Mouse (Mus musculus): ENCODE measurements around the gene Nmur1. TPM values are rescaled to one million over a fixed set of nuclear protein-coding genes. Genes with fewer than 3 reads are reported as not detected.

The Nmur1 gene
- polyA plus RNA-seq, 1 experiment: 0.11 TPM

DNA sequence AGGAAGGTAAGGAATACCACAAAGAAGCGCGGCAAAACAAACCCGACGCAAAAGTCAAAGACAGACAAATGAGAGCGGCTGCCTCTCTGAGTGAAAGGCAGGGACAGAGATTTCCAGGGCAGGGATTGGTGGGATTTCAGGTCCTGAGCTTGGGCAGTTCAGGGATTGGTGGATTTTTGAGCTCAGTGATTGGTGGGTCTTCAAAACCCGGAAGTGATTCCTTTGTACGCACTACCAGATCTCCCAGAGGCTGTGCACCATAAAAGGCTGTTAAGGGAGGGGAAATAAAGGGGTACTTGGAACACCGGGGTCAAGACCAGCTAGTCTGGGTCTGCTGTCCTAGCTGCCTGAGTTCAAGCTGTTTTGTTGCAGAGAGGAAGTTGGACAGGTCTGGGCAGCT, 41.4 kb upstream of the Nmur1 start:
- no peak for TF ChIP-seq POLR2A (IDR thresholded peaks at IDR 0.05; ENCODE audit: low read depth, low read length)
- no peak for TF ChIP-seq CTCF (IDR thresholded peaks at IDR 0.05; ENCODE audit: extremely low read depth, insufficient read depth, insufficient read length, insufficient replicate concordance)

DNA sequence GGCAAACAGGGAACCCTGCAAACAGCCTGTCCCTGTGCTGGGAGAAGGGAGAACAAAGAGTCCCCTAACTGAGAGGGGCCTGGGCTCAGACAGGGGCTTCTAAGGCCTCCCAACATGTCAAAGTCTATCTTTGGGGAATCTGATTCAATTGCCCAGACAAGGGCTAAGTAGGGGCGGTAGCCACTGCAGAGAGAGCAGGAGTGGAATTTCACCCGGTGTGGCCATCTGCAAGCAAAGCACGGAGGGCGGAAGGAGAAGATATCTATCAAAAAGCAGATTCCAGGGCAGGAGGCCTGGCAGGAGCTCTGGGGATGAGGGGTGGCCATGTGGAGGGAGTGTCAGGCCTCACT, 38.8 kb upstream of the Nmur1 start:
- Histone ChIP-seq H3K36me3 (ENCODE audit: control insufficient read depth, insufficient read depth, low read length) (no peaks in the 10 kb centered on the region), H3K27ac (ENCODE audit: insufficient read depth, low read length) (peak overlapping the region; percentile 20; the same call in 1 of the 2 replicates), H3K4me3 (ENCODE audit: extremely low read depth, insufficient read depth, insufficient read length) (no peak overlapping the region), H3K27me3 (ENCODE audit: control insufficient read depth, insufficient read depth, low read length) (no peaks in the 10 kb centered on the region), H3K4me1 (ENCODE audit: control insufficient read depth, insufficient read depth, insufficient read length) (no peaks in the 10 kb centered on the region)
- WGBS: 94% methylated on average over 4 of the region's 4 CpGs
- no peak for DNase-seq (ENCODE audit: low read depth in 1 of 2, low spot score in 2 of 2)
- TF ChIP-seq POLR2A (IDR thresholded peaks at IDR 0.05; ENCODE audit: low read depth, low read length) (no peak), CTCF (IDR thresholded peaks at IDR 0.05; ENCODE audit: extremely low read depth, insufficient read depth, insufficient read length, insufficient replicate concordance) (no peak)

More for the DNA sequence above, 41.4 kb upstream of the Nmur1 start:
- WGBS: 92% methylated on average over 8 of the region's 8 CpGs
- Histone ChIP-seq H3K4me3 (ENCODE audit: extremely low read depth, insufficient read depth, insufficient read length) (no peak overlapping the region), H3K4me1 (ENCODE audit: control insufficient read depth, insufficient read depth, insufficient read length) (peaks cover 5% of the 10 kb centered on the region), H3K27me3 (ENCODE audit: control insufficient read depth, insufficient read depth, low read length) (no peaks in the 10 kb centered on the region), H3K27ac (ENCODE audit: insufficient read depth, low read length) (no peak overlapping the region), H3K36me3 (ENCODE audit: control insufficient read depth, insufficient read depth, low read length) (no peaks in the 10 kb centered on the region)
- no peak for DNase-seq (ENCODE audit: low read depth in 1 of 2, low spot score in 2 of 2)

DNA sequence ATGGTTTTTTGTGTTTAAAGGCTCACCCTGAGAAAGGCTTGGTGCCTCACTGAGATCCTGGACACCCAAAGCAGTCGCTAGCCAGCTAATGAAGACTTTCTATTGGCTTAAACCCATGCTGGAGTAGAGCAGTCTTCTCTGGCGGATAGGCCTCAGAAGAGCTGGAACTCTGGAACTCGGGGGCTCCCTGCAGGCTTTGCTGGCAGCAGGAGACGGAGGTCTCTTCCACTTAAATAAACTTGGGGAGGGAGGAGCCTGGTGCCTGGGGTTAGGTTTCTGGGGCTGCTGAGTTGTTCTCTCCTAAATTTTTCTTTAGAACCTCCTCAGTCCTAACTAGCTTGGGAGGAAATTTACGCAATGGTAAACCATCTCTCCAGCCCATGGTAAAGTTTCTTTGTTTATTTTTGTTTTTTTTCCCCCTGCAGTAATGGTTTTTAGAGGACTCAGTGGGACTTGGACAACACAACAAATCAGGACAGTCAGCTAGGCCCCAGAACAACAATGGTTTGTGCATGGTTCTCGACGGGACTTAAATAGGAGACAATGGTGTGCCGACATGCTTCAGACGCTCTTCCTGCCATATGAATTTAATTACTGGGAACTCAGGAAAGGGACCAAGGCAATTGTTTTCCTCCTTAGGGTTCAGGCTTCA, 38.3 kb upstream of the Nmur1 start:
- DNase-seq (ENCODE audit: low read depth in 1 of 2, low spot score in 2 of 2): no peak
- Histone ChIP-seq H3K36me3 (ENCODE audit: control insufficient read depth, insufficient read depth, low read length) (no peaks in the 10 kb centered on the region), H3K4me3 (ENCODE audit: extremely low read depth, insufficient read depth, insufficient read length) (no peak overlapping the region), H3K27me3 (ENCODE audit: control insufficient read depth, insufficient read depth, low read length) (no peaks in the 10 kb centered on the region), H3K27ac (ENCODE audit: insufficient read depth, low read length) (no peak overlapping the region), H3K4me1 (ENCODE audit: control insufficient read depth, insufficient read depth, insufficient read length) (no peaks in the 10 kb centered on the region)
- TF ChIP-seq POLR2A (IDR thresholded peaks at IDR 0.05; ENCODE audit: low read depth, low read length) (no peak), CTCF (IDR thresholded peaks at IDR 0.05; ENCODE audit: extremely low read depth, insufficient read depth, insufficient read length, insufficient replicate concordance) (no peak)
- WGBS: 91% methylated on average over 9 of the region's 9 CpGs

DNA sequence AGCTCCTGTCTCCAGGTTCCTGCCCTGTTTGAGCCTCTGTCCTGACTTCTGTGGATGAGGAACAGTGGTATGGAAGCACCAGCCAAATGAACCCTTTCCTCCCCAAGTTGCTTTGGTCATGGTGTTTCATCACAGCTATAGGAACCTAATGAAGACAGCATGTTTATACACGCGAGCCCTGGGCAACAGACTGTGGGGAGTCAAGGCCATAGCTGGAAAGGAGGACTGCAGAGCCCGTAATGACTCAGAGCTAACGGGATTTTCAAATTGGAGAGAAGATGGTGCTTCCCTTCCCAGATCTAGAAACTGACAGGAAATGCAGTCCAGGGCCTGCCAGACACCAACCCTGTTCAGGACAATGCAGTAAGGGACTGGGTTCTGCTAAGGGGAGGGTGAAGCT, 33.3 kb upstream of the Nmur1 start:
- Histone ChIP-seq H3K27ac (ENCODE audit: insufficient read depth, low read length) (no peak overlapping the region), H3K36me3 (ENCODE audit: control insufficient read depth, insufficient read depth, low read length) (no peaks in the 10 kb centered on the region), H3K4me1 (ENCODE audit: control insufficient read depth, insufficient read depth, insufficient read length) (no peaks in the 10 kb centered on the region), H3K27me3 (ENCODE audit: control insufficient read depth, insufficient read depth, low read length) (no peaks in the 10 kb centered on the region), H3K4me3 (ENCODE audit: extremely low read depth, insufficient read depth, insufficient read length) (no peak overlapping the region)
- no peak for DNase-seq (ENCODE audit: low read depth in 1 of 2, low spot score in 2 of 2)
- WGBS: 86% methylated on average over 4 of the region's 4 CpGs
- no peak for TF ChIP-seq POLR2A (IDR thresholded peaks at IDR 0.05; ENCODE audit: low read depth, low read length)
- TF ChIP-seq CTCF (IDR thresholded peaks at IDR 0.05; ENCODE audit: extremely low read depth, insufficient read depth, insufficient read length, insufficient replicate concordance): no peak

DNA sequence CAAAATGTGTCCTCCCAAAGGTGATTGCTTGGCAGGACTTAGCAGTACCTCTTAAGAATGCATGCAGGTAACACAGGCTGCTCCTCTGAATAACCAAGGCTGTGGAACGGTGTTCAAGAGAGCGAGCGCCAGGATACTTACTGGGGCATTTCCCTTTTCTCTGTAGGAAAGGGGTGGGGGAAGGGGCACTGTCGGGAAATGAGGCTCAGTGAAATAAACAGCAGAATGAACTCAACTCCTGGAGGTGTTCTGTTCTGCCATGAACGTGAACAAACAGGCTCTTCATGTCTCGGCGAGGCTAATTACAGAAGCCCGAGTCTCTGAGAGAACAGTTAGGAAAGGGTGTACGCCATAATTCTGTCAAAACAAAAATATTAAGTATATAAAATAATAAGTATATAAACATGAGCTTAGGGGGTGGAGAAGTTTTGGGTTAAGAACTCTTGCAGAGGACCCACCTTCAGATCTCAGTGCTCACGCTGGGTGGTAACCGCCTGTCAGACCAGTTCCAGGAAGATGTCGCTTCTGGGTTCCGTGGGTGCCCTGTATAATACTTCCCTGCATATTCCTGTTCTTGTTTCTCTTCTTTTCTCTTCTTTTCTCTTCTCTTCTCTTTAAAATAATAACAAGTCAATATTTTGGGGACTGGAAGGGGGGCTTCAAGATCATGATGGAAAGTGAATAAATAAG, 31.0 kb upstream of the Nmur1 start:
- TF ChIP-seq CTCF (IDR thresholded peaks at IDR 0.05; ENCODE audit: extremely low read depth, insufficient read depth, insufficient read length, insufficient replicate concordance) (no peak), POLR2A (IDR thresholded peaks at IDR 0.05; ENCODE audit: low read depth, low read length) (no peak)
- 48% methylated on average over 13 of the region's 13 CpGs for WGBS
- Histone ChIP-seq H3K27ac (ENCODE audit: insufficient read depth, low read length) (no peak overlapping the region), H3K27me3 (ENCODE audit: control insufficient read depth, insufficient read depth, low read length) (no peaks in the 10 kb centered on the region), H3K36me3 (ENCODE audit: control insufficient read depth, insufficient read depth, low read length) (no peaks in the 10 kb centered on the region), H3K4me3 (ENCODE audit: extremely low read depth, insufficient read depth, insufficient read length) (no peak overlapping the region), H3K4me1 (ENCODE audit: control insufficient read depth, insufficient read depth, insufficient read length) (peaks cover 4% of the 10 kb centered on the region; the same call in 1 of the 2 replicates)
- no peak for DNase-seq (ENCODE audit: low read depth in 1 of 2, low spot score in 2 of 2)

DNA sequence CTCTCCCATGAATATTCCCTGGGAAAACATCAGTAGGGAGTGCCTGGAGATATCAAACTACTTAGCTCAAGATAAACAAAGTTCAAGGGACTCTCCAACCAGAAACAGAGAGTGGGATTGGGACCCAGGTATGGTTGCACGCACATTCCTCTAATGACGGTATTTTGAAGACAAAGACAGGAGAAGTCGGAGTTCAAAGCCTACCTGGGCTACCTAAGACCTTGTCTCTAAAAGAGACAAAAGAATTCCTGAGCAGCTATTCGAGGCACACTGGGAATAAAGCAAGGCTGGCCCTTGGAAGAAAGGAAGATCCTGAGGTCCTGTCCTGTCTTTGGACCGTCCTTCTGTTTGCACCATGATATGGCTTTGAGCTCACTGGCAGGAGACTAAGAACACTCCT, 26.7 kb upstream of the Nmur1 start:
- no peak for TF ChIP-seq CTCF (IDR thresholded peaks at IDR 0.05; ENCODE audit: extremely low read depth, insufficient read depth, insufficient read length, insufficient replicate concordance)
- TF ChIP-seq POLR2A (IDR thresholded peaks at IDR 0.05; ENCODE audit: low read depth, low read length): no peak
- Histone ChIP-seq H3K4me1 (ENCODE audit: control insufficient read depth, insufficient read depth, insufficient read length) (peaks cover 4% of the 10 kb centered on the region; the same call in 1 of the 2 replicates), H3K36me3 (ENCODE audit: control insufficient read depth, insufficient read depth, low read length) (no peaks in the 10 kb centered on the region), H3K27ac (ENCODE audit: insufficient read depth, low read length) (no peak overlapping the region), H3K27me3 (ENCODE audit: control insufficient read depth, insufficient read depth, low read length) (no peaks in the 10 kb centered on the region), H3K4me3 (ENCODE audit: extremely low read depth, insufficient read depth, insufficient read length) (no peak overlapping the region)
- no peak for DNase-seq (ENCODE audit: low read depth in 1 of 2, low spot score in 2 of 2)
- 89% methylated on average over 5 of the region's 5 CpGs for WGBS

DNA sequence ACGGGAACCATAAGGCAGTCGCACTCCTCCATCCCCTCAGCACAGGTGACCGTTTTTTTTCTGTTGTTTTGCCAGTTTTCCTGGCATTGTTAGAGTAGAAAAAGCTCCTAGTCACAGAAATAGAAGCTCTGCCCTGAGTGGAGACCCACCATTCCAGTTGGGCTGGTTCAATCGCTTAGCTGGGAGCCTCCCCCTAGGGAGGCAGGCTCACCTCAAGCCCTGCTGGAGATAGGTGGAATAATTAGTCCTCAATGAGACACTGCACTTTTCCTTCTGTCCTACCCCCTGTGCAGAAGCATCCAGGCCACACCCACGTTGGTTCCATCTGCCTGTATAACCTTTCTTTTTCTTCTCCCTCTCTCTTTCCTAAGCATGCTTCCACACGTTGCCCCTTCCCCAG, 23.9 kb upstream of the Nmur1 start:
- no peak overlapping the region for H3K27ac ChIP-seq (ENCODE audit: insufficient read depth, low read length)
- TF ChIP-seq POLR2A (IDR thresholded peaks at IDR 0.05; ENCODE audit: low read depth, low read length): no peak
- TF ChIP-seq CTCF (IDR thresholded peaks at IDR 0.05; ENCODE audit: extremely low read depth, insufficient read depth, insufficient read length, insufficient replicate concordance): no peak
- H3K4me3 ChIP-seq (ENCODE audit: extremely low read depth, insufficient read depth, insufficient read length): no peak overlapping the region
- 77% methylated on average over 6 of the region's 6 CpGs for WGBS
- DNase-seq (ENCODE audit: low read depth in 1 of 2, low spot score in 2 of 2): no peak
- no peaks in the 10 kb centered on the region for H3K27me3 ChIP-seq (ENCODE audit: control insufficient read depth, insufficient read depth, low read length)
- H3K36me3 ChIP-seq (ENCODE audit: control insufficient read depth, insufficient read depth, low read length): no peaks in the 10 kb centered on the region
- H3K4me1 ChIP-seq (ENCODE audit: control insufficient read depth, insufficient read depth, insufficient read length): peaks cover 4% of the 10 kb centered on the region; the same call in 1 of the 2 replicates

Data from spleen, adult 2 months (tissue).